Mouse (Mus musculus) lung, postnatal 0 days (tissue): ENCODE data around the gene Lyrm7. TPM values are rescaled to one million over a fixed set of nuclear protein-coding genes. Genes with fewer than 3 reads are reported as not detected.

Experiments used
- ATAC-seq: fragments of 200-750 bp; cut with Nextera tagmentation; 2 replicates; pipeline ENCODE4 v1.8.0; 2017; ENCODE audit warnings: moderate library complexity
- DNase-seq: peaks from one replicate; pipeline ENCODE4 v3.0.0-alpha.2; 2016; ENCODE audit warnings: low spot score
- H3K27ac ChIP-seq: fragments of 300-500 bp; sonication (generic); 2 replicates; pipeline ENCODE4 v1.5.1; 2014; ENCODE audit warnings: antibody characterized with exemption, mild to moderate bottlenecking, low read length, mixed read lengths
- H3K27me3 ChIP-seq: fragments of 300-500 bp; sonication (generic); replicated peaks from 2 replicates; pipeline ENCODE4 v1.6.1; 2014; ENCODE audit warnings: low read length, mixed read lengths; ENCODE audit not compliant: insufficient read depth
- H3K36me3 ChIP-seq: fragments of 300-500 bp; sonication (generic); 2 replicates; pipeline ENCODE4 v1.6.1; 2014; ENCODE audit warnings: low read length, mixed read lengths; ENCODE audit not compliant: insufficient read depth
- H3K4me1 ChIP-seq: fragments of 300-500 bp; sonication (generic); 2 replicates; pipeline ENCODE4 v1.6.1; 2014; ENCODE audit warnings: antibody characterized with exemption, low read depth, low read length, mixed read lengths; ENCODE audit not compliant: insufficient read depth
- H3K4me2 ChIP-seq: fragments of 300-500 bp; sonication (generic); replicated peaks from 2 replicates; pipeline ENCODE4 v1.6.1; 2014; ENCODE audit warnings: low read depth, mild to moderate bottlenecking, low read length, moderate library complexity, mixed read lengths
- H3K4me3 ChIP-seq: fragments of 300-500 bp; sonication (generic); 2 replicates; pipeline ENCODE4 v1.5.1; 2014; ENCODE audit warnings: low read depth, low read length
- H3K9ac ChIP-seq: fragments of 300-500 bp; sonication (generic); replicated peaks from 2 replicates; pipeline ENCODE4 v1.6.1; 2014; ENCODE audit warnings: low read depth, mild to moderate bottlenecking
- H3K9me3 ChIP-seq: fragments of 300-500 bp; sonication (generic); 2 replicates; pipeline ENCODE4 v1.6.1; 2016; ENCODE audit warnings: low read length, mixed read lengths
- CTCF ChIP-seq: IDR thresholded peaks from 2 replicates; pipeline ENCODE4 v1.5.1; 2016; ENCODE audit warnings: antibody characterized with exemption, mild to moderate bottlenecking
- EP300 ChIP-seq: IDR thresholded peaks from 2 replicates; pipeline ENCODE4 v1.6.1; 2016; ENCODE audit warnings: antibody characterized with exemption, mild to moderate bottlenecking, control low read depth
- WGBS: fragments of 180-500 bp; shearing (Covaris S2); extraction: QIAGEN DNeasy Blood & Tissue Kit; methylation state at CpG from one replicate; pipeline ENCODE4 v1.1.7; 2014; 5-methylcytosine and 5-hydroxymethylcytosine counted together
- polyA plus RNA-seq: library from polyadenylated mRNA; unstranded; fragments of >200 nt; fragmentation: Nextera tagmentation; extraction: Ambion mirVana; gene quantifications from 2 replicates; pipeline ENCODE4 v1.2.1, GENCODE M21; 2015

Lyrm7 gene
- polyA plus RNA-seq, 1 experiment from 2014 or later = 3.1 TPM

- Histone ChIP-seq H3K27ac (no peak overlapping the region), H3K4me1 (peaks cover 13% of the 10 kb centered on the region), H3K4me2 (no peak overlapping the region), H3K4me3 (no peak overlapping the region), H3K27me3 (no peaks in the 10 kb centered on the region), H3K9me3 (no peaks in the 10 kb centered on the region), H3K9ac (no peak overlapping the region), H3K36me3 (no peaks in the 10 kb centered on the region)
- no peak for ATAC-seq
- DNase-seq = no peak
- WGBS = 59% methylated on average over 6 of the region's 6 CpGs
- TF ChIP-seq CTCF = no peak
- no peak for TF ChIP-seq EP300
These were observed 83.2 kb downstream of the Lyrm7 start for GRCm38 (mm10) chr11:54777387-54778130.

Other genes with a start within 250 kb of the Lyrm7 start
- gene Cdc42se2, start 73.2 kb downstream of the Lyrm7 start, polyA plus RNA-seq = 56.3 and 62.5 TPM in 2 replicates
- gene Hint1, start 5.5 kb upstream of the Lyrm7 start, polyA plus RNA-seq = 500 and 528 TPM in 2 replicates
- gene Gpx3, start 41.5 kb upstream of the Lyrm7 start, polyA plus RNA-seq = 342 and 535 TPM in 2 replicates
- gene Tnip1, start 102.0 kb upstream of the Lyrm7 start, polyA plus RNA-seq = 17.6 and 22.7 TPM in 2 replicates
- 228 and 265 TPM in 2 replicates for gene Anxa6, start 172.5 kb upstream of the Lyrm7 start, polyA plus RNA-seq
- gene Ccdc69, start 217.2 kb upstream of the Lyrm7 start, polyA plus RNA-seq = 1.4 and 1.8 TPM in 2 replicates
- 23.6 and 26.6 TPM in 2 replicates for gene Gm2a, start 237.2 kb upstream of the Lyrm7 start, polyA plus RNA-seq